ENCODE assay signal across 26 mouse cellular contexts in the genomic region with DNA sequence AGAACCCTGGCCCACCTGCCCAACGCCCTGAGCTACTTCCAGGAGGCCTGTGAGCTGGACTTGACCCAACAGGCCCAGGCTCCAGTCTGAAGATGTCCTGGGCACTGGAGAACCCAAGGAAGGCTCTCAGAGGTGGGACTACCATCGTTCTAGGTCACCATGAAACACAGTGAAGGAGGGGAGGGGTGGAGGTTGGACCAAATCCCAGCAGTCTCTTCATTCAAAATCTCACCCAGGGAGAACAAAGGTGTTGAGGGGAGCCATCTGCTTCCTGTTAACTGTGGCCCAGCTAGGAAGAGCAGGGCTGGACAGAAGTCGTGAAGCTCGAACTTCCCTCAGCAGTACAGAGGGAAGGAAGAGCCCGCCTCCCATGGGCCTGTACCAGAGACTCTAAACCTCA. TPM values are rescaled to one million over a fixed set of nuclear protein-coding genes. Genes with fewer than 3 reads are reported as not detected.
A peak's percentile ranks its signal among the peaks of the same experiment; 100 is the strongest.
DNase-seq lines count a peak whose midpoint lies in the region; ATAC-seq and TF ChIP-seq lines count a peak whose summit lies in the region.
"Had no signal": no experiment of that assay in that cellular context is flagged by ENCODE, and none has a peak within 500 bp of the region (broad histone marks: within the 10 kb centered on the region; RNA-seq: fewer than 3 reads in every experiment).

No protein-coding gene starts in this region.

- in situ Hi-C loops in ES-E14 (cut with MboI; ENCODE audit: low sequenced_read_pairs in 2 of 2, unreplicated experiment in 2 of 2): no loop called here

- H3K27me3 ChIP-seq in forebrain, embryonic 10.5 days (ENCODE audit: poor library complexity, severe bottlenecking): no peaks in the 10 kb centered on the region
- no peaks in the 10 kb centered on the region for H3K27me3 ChIP-seq in forebrain, embryonic 14.5 days (replicated peaks; ENCODE audit: control insufficient read depth, insufficient read depth, low read length)
- H3K27me3 ChIP-seq in stomach, postnatal 0 days (ENCODE audit: control insufficient read depth, insufficient read depth, low read length): no peaks in the 10 kb centered on the region
- H3K27me3 ChIP-seq: forebrain, embryonic 15.5 days; limb, embryonic 12.5 days; liver, embryonic 12.5 days; neural tube, embryonic 12.5 days; stomach, embryonic 15.5 days had no signal

- no peak overlapping the region for H3K9ac ChIP-seq in forebrain, embryonic 14.5 days (ENCODE audit: low read length)
- peak overlapping the region; percentile 8; the same call in 1 of the 2 replicates for H3K9ac ChIP-seq in ES-E14 (ENCODE audit: insufficient read depth, low read depth, low read length, poor library complexity, severe bottlenecking)
- no peak overlapping the region for H3K9ac ChIP-seq in stomach, postnatal 0 days (ENCODE audit: low read length)
- H3K9ac ChIP-seq: forebrain, embryonic 15.5 days; hindbrain, embryonic 14.5 days; limb, embryonic 12.5 days; liver, embryonic 12.5 days; neural tube, embryonic 12.5 days; stomach, embryonic 15.5 days had no signal

- peaks cover 11% of the 10 kb centered on the region for H3K4me1 ChIP-seq in forebrain, embryonic 10.5 days
- H3K4me1 ChIP-seq in forebrain, embryonic 14.5 days (ENCODE audit: control insufficient read depth, insufficient read depth, low read length): 0 out of 2 replicates have a peak, but pooled peaks cover 3% of the 10 kb centered on the region
- H3K4me1 ChIP-seq in ES-E14 (ENCODE audit: control insufficient read depth in 2 of 2, insufficient read depth in 2 of 2, low read length in 2 of 2, poor library complexity in 1 of 2): peaks cover 2 to 13% of the 10 kb centered on the region in 2 experiments; a peak in 3 of 4 replicates
- no peaks in the 10 kb centered on the region for H3K4me1 ChIP-seq in stomach, postnatal 0 days (replicated peaks; ENCODE audit: control insufficient read depth, insufficient read depth)
- H3K4me1 ChIP-seq: forebrain, embryonic 15.5 days; neural tube, embryonic 12.5 days had no signal

- H3K4me2 ChIP-seq in forebrain, embryonic 14.5 days (ENCODE audit: low read length): no peak overlapping the region
- H3K4me2 ChIP-seq in stomach, postnatal 0 days (replicated peaks; ENCODE audit: low read depth): no peak overlapping the region
- H3K4me2 ChIP-seq: forebrain, embryonic 15.5 days; hindbrain, embryonic 14.5 days; limb, embryonic 12.5 days; liver, embryonic 12.5 days; neural tube, embryonic 12.5 days; stomach, embryonic 15.5 days had no signal

- 0 out of 2 replicates have a peak overlapping the region, but pooled peaks have one; percentile 2 for H3K27ac ChIP-seq in forebrain, embryonic 10.5 days
- no peak overlapping the region for H3K27ac ChIP-seq in forebrain, embryonic 14.5 days (ENCODE audit: low read depth, low read length)
- peak overlapping the region; percentile 40; the same call in 1 of the 2 replicates for H3K27ac ChIP-seq in ES-E14 (ENCODE audit: insufficient read depth, low read depth, low read length, poor library complexity, severe bottlenecking)
- peak overlapping the region; percentile 65 for H3K27ac ChIP-seq in stomach, postnatal 0 days (replicated peaks)
- H3K27ac ChIP-seq: forebrain, embryonic 15.5 days; heart, embryonic 10.5 days; hindbrain, embryonic 14.5 days; limb, embryonic 12.5 days; liver, embryonic 12.5 days; neural tube, embryonic 12.5 days; stomach, embryonic 15.5 days had no signal

- no peak for ATAC-seq in forebrain, embryonic 14.5 days
- no peak for ATAC-seq in stomach, postnatal 0 days (ENCODE audit: low FRiP score, low TSS enrichment)
- ATAC-seq: forebrain, embryonic 15.5 days; inflammation-experienced regulatory T-cells, adult 6 months; liver, embryonic 12.5 days had no signal

- H3K9me3 ChIP-seq in forebrain, embryonic 10.5 days: no peaks in the 10 kb centered on the region
- no peaks in the 10 kb centered on the region for H3K9me3 ChIP-seq in forebrain, embryonic 14.5 days (replicated peaks; ENCODE audit: control insufficient read depth, low read length)
- no peaks in the 10 kb centered on the region for H3K9me3 ChIP-seq in ES-E14 (ENCODE audit: control insufficient read depth, insufficient read depth, low read depth, low read length)
- no peaks in the 10 kb centered on the region for H3K9me3 ChIP-seq in stomach, postnatal 0 days (ENCODE audit: control insufficient read depth, low read length)
- H3K9me3 ChIP-seq: forebrain, embryonic 15.5 days; heart, embryonic 10.5 days; limb, embryonic 12.5 days; liver, embryonic 12.5 days; neural tube, embryonic 12.5 days; stomach, embryonic 15.5 days had no signal

- no peak for TF ChIP-seq CTCF in stomach, postnatal 0 days (IDR thresholded peaks at IDR 0.05; ENCODE audit: low read depth)

- TF ChIP-seq EP300 in stomach, postnatal 0 days (optimal IDR thresholded peaks at IDR 0.05): no peak

- 76% methylated on average over 5 of the region's 5 CpGs for WGBS in forebrain, embryonic 10.5 days
- WGBS in forebrain, embryonic 14.5 days: 72% methylated on average over 5 of the region's 5 CpGs
- 68% methylated on average over 5 of the region's 5 CpGs for WGBS in stomach, postnatal 0 days

- peaks cover 48% of the 10 kb centered on the region for H3K36me3 ChIP-seq in forebrain, embryonic 10.5 days (replicated peaks)
- H3K36me3 ChIP-seq in forebrain, embryonic 14.5 days (ENCODE audit: control insufficient read depth, insufficient read depth, low read length): no peaks in the 10 kb centered on the region
- peaks cover 8% of the 10 kb centered on the region for H3K36me3 ChIP-seq in ES-E14 (ENCODE audit: control insufficient read depth, insufficient read depth, low read length, poor library complexity, severe bottlenecking)
- H3K36me3 ChIP-seq in stomach, postnatal 0 days (ENCODE audit: control insufficient read depth, insufficient read depth, low read length): no peaks in the 10 kb centered on the region
- H3K36me3 ChIP-seq: forebrain, embryonic 15.5 days had no signal

- H3K4me3 ChIP-seq in forebrain, embryonic 10.5 days: no peak overlapping the region
- no peak overlapping the region for H3K4me3 ChIP-seq in forebrain, embryonic 14.5 days (ENCODE audit: low read depth, low read length)
- no peak overlapping the region for H3K4me3 ChIP-seq in ES-E14 (ENCODE audit: insufficient read depth in 1 of 2, low read depth in 1 of 2, low read length in 2 of 2, poor library complexity in 1 of 2, severe bottlenecking in 1 of 2)
- H3K4me3 ChIP-seq in stomach, postnatal 0 days (ENCODE audit: low read depth, low read length): no peak overlapping the region
- H3K4me3 ChIP-seq: forebrain, embryonic 15.5 days; heart, embryonic 10.5 days; limb, embryonic 12.5 days; liver, embryonic 12.5 days; neural tube, embryonic 12.5 days; stomach, embryonic 15.5 days had no signal

- no peak for DNase-seq in forebrain, embryonic 10.5 days (ENCODE audit: extremely low spot score, low spot score)
- DNase-seq in forebrain, embryonic 14.5 days (ENCODE audit: low spot score): no peak
- no peak for DNase-seq in ES-E14 (ENCODE audit: low read depth, low spot score)
- peak; percentile 46 for DNase-seq in cerebellum, adult 9-11 months
- DNase-seq in stomach, postnatal 0 days (ENCODE audit: low spot score): no peak
- DNase-seq in kidney, adult 11 months: no peak
- DNase-seq in ovary, adult 18-20 months (ENCODE audit: low spot score): no peak
- DNase-seq: adrenal gland, postnatal 14 days; gastrocnemius, postnatal 10 days; heart, postnatal 4 days; kidney, adult 8-10 months; kidney, postnatal 25 days; lung, adult 18-20 months; lung, postnatal 4 days; midbrain, embryonic 14.5 days; retina, postnatal 1 day; right cerebral cortex, postnatal 4 days; thymus, adult 2 months had no signal

TF ChIP-seq in ES-E14, 5 proteins besides CTCF, POLR2A, EP300 and RAD21:
- TF ChIP-seq CHD2 (IDR thresholded peaks at IDR 0.05; ENCODE audit: low read depth, low read length) (no peak), HCFC1 (IDR thresholded peaks at IDR 0.05; ENCODE audit: borderline replicate concordance, insufficient read depth, low read length) (no peak), MAFK (IDR thresholded peaks at IDR 0.05; ENCODE audit: insufficient read depth, low read depth, low read length) (no peak), ZNF384 (IDR thresholded peaks at IDR 0.05; ENCODE audit: low read depth, low read length) (no peak), ZC3H11A (IDR thresholded peaks at IDR 0.05; ENCODE audit: borderline replicate concordance, low read depth, low read length) (no peak)

RNA-seq across cellular contexts. Expression of a gene that starts 19.0 kb away (rescaled TPM):
- 42.8 and 43.1 TPM in 2 replicates for polyA plus RNA-seq in forebrain, embryonic 10.5 days (2016; fragmentation: Nextera tagmentation; extraction: Ambion mirVana)
- polyA plus RNA-seq in forebrain, embryonic 14.5 days (2014; fragmentation: Nextera tagmentation; extraction: Ambion mirVana): 88.4 and 102 TPM in 2 replicates
- total RNA-seq in ES-E14 (2012; rRNA removed): 80.5 and 93.3 TPM in 2 replicates
- 69.3 and 73.9 TPM in 2 replicates for polyA plus RNA-seq in stomach, postnatal 0 days (2015; fragmentation: Nextera tagmentation; extraction: Ambion mirVana)

RNA-seq across cellular contexts. Expression of a gene that starts 59.8 kb away (rescaled TPM):
- polyA plus RNA-seq in forebrain, embryonic 10.5 days (2016; fragmentation: Nextera tagmentation; extraction: Ambion mirVana): 5.6 and 6.2 TPM in 2 replicates
- 27.8 TPM in 2 replicates for polyA plus RNA-seq in forebrain, embryonic 14.5 days (2014; fragmentation: Nextera tagmentation; extraction: Ambion mirVana)
- total RNA-seq in ES-E14 (2012; rRNA removed): 8.5 and 16.1 TPM in 2 replicates
- polyA plus RNA-seq in stomach, postnatal 0 days (2015; fragmentation: Nextera tagmentation; extraction: Ambion mirVana): 8.9 and 9.0 TPM in 2 replicates
